Mouse (Mus musculus): ENCODE data around the gene Usp2.

Gene Usp2

GRCm38 (mm10) chr9:44125026-44125425 is 58.2 kb downstream of the Usp2 start:
- no peak for DNase-seq (ENCODE audit: low read depth, low spot score)

DNA sequence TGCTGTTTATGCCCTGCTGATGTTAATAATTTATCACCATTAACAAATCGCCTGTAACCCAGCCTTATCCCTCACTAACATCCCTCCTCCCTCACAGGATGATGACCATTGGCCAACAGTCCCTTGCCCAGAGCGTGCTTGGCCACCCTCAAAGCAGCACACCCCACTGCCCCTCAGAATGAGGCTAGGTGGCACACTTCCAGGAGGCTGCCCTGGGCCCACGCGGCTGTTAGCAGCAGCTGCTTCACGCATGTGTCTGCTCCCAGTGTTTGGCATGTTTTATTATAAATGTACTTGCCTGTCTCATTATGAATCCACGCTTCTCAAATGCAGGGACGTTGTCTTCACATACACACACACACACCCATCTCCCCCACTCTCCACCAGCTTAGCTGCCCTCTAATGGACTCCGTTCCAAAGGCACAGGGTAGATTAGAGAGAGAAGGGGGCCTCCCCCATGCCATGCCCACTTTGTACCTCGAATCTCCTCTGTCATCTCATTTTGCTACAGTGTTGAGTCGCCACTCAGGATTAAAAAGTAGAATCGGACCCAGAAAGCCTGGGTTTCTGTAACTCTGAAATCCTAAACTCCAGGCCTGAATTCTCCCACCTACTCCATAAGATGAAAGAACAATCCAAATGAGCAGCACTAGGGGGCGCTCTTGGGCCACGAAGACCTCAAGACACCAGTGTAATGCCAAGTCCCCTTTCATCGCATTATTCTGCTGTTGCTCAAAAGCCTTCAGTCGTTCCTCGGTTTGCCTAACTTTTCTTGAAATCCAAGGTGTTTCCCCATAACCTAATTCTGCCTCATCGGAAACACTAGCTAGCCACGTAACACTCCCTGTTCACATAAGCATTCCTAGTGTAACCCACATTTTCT is 59.0 kb downstream of the Usp2 start:
- peak; percentile 75 for DNase-seq (ENCODE audit: low read depth, low spot score)

GRCm38 (mm10) chr9:44126746-44127145 is 59.9 kb downstream of the Usp2 start:
- no peak for DNase-seq (ENCODE audit: low read depth, low spot score)

- DNase-seq (ENCODE audit: low read depth, low spot score): no peak
These were observed 60.6 kb downstream of the Usp2 start for GRCm38 (mm10) chr9:44127351-44127801.

DNA sequence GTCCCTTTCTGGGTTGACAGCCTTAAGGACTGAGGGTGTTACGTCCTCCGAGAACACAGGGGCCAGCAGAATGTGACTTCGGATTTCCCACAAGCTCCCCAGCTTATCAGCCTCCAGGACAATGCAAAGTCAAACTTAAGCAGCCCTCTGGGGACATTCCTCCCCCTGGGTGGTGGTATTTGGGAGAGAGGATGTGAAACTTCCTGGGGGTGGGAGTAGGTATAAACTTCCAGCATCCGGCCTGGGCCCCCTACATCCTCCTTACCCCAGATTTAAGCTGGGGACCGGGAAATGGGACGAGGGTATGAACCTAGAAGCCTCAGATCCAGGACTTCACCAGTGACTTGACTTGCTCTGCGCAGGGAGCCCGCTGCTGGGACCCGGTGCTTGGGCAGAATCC is 62.8 kb downstream of the Usp2 start:
- DNase-seq (ENCODE audit: low read depth, low spot score): no peak

DNA sequence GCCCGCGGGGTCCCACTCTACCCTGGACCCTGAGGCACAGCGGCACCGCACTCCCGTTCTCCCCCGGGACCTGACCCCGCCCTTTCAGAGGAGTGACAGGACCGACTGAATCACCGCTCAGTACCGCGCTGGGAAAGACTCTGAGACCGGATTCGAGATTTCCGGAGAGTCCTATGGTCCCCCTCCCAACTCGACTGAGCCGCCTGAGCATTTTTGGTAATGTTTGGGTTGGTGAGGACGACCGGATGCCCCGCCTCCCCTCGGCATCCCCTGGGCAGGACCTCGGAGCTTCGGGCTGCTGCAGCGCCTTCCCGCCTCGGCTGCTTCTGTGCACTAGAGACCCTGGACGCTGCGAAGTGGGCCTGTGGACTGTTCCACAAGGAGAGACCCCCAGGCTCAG is 63.2 kb downstream of the Usp2 start:
- DNase-seq (ENCODE audit: low read depth, low spot score): no peak

DNA sequence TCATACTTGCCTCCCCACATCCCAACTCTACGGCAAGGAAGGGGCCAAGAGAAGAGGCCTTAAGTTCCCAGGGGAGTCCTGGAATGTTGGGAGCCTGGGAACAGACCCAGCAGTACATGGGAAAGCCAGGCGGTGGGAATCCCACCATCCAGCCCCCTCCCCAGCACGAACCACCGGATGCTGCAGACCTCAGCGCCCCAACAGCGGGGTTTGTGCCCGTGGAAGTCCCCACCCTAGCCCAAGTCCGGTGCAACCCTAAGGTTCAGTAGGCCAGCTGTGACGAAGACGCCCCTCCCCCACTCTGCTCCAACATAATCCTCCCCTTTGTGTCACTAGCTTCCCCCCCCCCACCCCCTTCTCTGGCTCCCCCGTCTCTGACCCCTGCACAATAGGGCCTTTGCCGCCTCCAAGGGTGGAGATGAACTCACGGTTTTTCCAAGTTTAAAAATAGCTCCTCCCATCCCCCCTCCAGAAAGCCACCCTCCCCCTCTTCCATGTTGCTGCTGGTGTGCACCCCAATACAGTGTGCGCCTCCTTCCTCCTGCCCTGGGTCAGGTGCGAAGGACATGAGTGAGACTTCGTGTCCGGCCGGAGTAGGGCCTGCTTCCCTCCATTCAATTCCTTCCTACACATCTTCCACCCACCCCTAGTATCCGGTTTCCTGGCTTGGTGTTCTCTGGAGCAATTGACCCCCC is 63.9 kb downstream of the Usp2 start:
- peak; percentile 51 for DNase-seq (ENCODE audit: low read depth, low spot score)

- DNase-seq (ENCODE audit: low read depth, low spot score): no peak
These were observed 64.4 kb downstream of the Usp2 start for GRCm38 (mm10) chr9:44131276-44131590.

DNA sequence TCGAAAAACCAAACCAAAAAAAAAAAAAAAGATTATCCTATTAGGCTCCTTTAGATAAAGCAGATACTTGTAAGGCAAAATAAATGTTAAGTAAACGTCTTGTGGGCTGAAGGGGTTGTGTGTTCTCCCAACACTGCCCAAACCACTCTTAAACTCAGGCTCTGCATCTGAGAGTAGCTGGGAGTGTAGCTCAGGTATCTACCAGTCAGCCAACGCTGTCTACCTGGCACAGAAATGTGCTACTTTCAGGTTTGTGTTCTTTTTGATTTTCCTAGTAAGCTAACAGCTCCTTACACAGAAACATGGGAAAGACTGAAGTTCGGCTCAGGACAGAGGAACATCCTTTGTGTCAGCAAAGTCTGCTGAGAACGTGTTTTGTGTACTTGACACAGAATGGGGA is 65.4 kb downstream of the Usp2 start:
- DNase-seq (ENCODE audit: low read depth, low spot score): no peak

DNA sequence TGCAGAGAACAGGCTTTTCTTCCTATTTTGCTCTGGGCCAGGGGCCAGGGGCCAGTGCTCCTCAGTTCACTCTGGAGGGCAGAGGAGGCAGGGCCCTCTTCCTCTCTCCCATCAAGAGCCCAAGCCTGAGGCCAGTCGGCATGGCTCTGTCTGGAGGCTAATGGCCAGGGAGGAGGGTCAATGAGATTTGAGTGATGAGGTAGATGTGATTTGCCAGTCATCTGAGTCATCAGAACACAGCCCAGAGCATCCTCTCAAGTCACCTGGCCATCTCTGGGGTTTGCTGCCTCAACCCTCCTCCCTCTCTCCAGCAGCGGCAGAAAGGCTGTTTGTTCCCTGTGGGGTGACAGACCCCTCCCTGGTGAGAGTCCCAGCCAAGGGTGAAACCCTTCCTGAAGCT is 66.5 kb downstream of the Usp2 start:
- no peak for DNase-seq (ENCODE audit: low read depth, low spot score)

DNA sequence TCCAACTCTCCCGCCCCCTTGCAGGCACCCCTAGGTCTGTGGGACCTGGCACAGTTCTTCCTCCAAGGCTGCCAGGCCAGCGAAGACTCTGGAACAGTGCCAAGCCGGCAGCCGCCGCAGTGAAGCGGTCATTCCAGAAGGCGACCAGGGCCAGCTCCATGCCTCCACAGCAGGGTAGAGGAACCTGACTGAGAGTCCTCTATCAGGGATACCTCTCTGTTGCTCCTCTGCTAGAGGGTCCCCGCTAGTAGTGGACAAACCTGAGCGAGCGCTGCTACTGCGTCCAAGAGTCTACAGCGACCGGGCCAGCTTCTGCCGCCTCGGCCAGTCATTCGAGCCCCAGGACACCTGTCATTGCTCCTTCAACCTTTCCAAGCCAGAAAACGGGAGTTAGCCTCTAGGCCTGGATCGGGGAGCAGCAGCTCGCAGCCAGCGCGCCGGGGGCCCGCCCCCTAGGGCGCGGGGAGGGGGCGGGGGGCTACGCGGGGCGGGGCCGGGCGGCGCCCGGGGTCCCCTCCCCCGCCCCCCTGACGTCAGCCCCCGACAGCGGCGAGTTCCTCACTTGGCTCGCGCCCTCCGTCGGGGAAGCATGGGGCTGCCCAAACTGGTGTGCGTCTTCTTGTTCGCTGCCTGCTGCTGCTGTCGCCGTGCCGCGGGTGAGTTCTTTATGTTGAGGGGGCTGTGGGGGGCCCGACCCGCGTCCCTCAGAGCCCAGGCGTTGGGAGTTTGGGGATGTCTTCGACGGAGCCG is 67.5 kb downstream of the Usp2 start, which contains the start of gene Mcam:
TSS of gene Mcam (plus strand) at position 369 of the 750 bp plus-strand sequence.
- no peak for DNase-seq (ENCODE audit: low read depth, low spot score)

GRCm38 (mm10) chr9:44134851-44135730 is 68.3 kb downstream of the Usp2 start:
- no peak for DNase-seq (ENCODE audit: low read depth, low spot score)

- DNase-seq (ENCODE audit: low read depth, low spot score): no peak
These were observed 69.0 kb downstream of the Usp2 start for GRCm38 (mm10) chr9:44135731-44136411.

DNA sequence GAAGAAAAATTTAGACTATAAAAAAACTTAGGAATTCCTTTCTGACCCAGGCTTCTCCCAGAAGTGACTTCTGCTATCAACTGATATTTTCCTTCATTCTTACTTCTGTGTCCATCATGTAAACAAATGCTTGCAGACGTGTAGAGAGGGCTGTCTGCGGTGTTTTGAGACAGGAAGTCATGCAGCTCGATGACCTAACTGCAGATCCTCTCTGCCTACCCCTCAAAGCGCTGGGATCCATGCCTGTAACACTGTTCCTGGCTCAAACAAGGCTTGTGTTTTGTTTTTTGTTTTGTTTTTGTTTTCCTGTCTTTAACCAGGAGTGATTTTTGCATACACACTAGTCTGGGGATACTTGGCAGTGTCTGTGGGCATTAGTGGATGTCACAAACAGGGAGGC is 71.0 kb downstream of the Usp2 start:
- DNase-seq (ENCODE audit: low read depth, low spot score): no peak

DNA sequence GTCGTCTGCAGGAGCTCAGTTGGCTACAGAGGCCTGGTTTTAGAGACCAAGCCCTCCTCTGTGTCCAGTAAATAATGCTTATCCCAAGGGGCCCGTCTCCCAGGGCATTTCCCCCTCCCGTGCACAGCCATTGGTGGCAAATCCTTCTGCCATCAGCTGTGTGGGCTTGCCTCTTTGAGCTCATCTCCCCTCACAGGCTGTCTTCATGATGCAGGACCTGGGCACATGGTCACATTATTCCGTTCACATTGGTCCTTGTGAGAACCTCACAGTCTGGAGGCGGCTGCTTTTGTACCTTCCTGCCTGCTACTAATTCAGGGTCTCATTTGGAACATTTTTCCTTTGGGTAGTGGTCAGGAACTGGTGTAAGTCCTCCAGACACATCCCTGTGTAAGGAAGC is 75.1 kb downstream of the Usp2 start:
- DNase-seq (ENCODE audit: low read depth, low spot score): no peak

DNA sequence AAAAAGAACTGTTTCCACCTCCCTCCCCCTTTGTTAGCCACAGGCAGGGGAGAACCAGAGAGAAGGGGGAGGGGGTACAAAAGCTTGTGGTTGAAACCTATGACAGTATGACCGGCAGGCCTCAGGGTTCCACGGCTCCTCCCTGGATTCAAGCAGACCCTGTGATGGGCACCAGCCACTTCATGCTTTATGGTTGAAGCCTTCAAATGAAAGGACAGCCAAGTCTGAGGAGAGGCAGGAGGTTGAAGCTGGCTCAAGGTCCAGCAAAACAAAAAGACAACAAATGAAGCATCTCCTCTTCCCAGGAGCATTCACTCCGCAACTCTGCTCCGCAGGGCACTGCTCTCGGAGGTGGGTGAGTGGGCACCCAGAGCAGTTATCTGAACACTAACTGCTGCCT is 76.6 kb downstream of the Usp2 start:
- DNase-seq (ENCODE audit: low read depth, low spot score): no peak

GRCm38 (mm10) chr9:44144023-44144717 is 77.3 kb downstream of the Usp2 start:
- DNase-seq (ENCODE audit: low read depth, low spot score): no peak

GRCm38 (mm10) chr9:44144718-44145060 is 77.9 kb downstream of the Usp2 start:
- no peak for DNase-seq (ENCODE audit: low read depth, low spot score)
